Mouse (Mus musculus): ENCODE data around the gene Mta1.

DNA sequence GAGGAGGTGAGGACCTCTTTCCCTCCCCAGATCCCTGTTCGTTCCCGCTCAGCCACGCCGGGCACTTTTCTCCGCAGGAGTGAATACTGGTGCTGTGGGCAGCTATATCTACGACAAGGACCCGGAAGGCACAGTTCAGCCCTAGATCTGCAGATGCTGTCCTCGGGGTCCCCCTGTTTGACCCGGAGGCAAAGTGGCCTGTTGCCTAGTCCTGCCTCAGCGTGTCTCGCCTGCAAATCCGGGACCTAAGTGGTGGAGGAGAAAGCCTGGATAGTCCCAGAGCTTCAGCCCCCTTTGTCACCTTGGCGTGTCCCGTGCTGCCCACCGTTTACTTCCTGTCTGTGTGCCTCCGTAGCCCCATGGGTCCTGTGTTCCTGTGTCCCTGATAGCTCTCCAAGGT, 46.8 kb downstream of the Mta1 start:
- no peak for TF ChIP-seq POLR2A (IDR thresholded peaks at IDR 0.05; ENCODE audit: borderline replicate concordance, control insufficient read depth, low read depth, low read length)
- no peak for TF ChIP-seq CTCF (IDR thresholded peaks at IDR 0.05; ENCODE audit: control insufficient read depth, insufficient read depth, low read length)

Measured in bone marrow, adult 2 months (tissue).